Mouse (Mus musculus) CH12.LX (cell line): ENCODE measurements around the gene Klhl10. TPM values are rescaled to one million over a fixed set of nuclear protein-coding genes. Genes with fewer than 3 reads are reported as not detected.

Source experiments
- DNase-seq: peaks from one replicate; pipeline ENCODE4 v3.0.0-alpha.2; 2013; ENCODE audit errors: extremely low read depth
- H3K27ac ChIP-seq: 2 replicates; pipeline ENCODE4 v1.5.1; 2012; ENCODE audit warnings: low read depth, mild to moderate bottlenecking, control low read depth, moderate library complexity; ENCODE audit not compliant: insufficient read depth
- H3K27me3 ChIP-seq: replicated peaks from 2 replicates; pipeline ENCODE3; 2012; ENCODE audit warnings: inconsistent platforms
- H3K36me3 ChIP-seq, 2 experiments: replicated peaks in 1 of 2; 2 replicates each; pipeline versions ENCODE3 to v1.6.1; 2012; ENCODE audit warnings: inconsistent platforms in 1 of 2, low read length in 1 of 2, mild to moderate bottlenecking in 1 of 2, mixed read lengths in 1 of 2, moderate library complexity in 1 of 2; ENCODE audit not compliant: control insufficient read depth in 1 of 2, insufficient read depth in 1 of 2
- H3K4me1 ChIP-seq, 2 experiments: 2 replicates each; pipeline ENCODE4 v1.6.1; 2012; ENCODE audit warnings: inconsistent platforms in 1 of 2, moderate library complexity in 1 of 2; ENCODE audit not compliant: insufficient read depth in 2 of 2, control insufficient read depth in 1 of 2
- H3K4me2 ChIP-seq: 2 replicates; pipeline ENCODE4 v1.6.1; 2012; ENCODE audit warnings: low read depth, mild to moderate bottlenecking, control low read depth; ENCODE audit not compliant: poor library complexity, insufficient read depth, severe bottlenecking
- H3K4me3 ChIP-seq, 3 experiments: fragments of 150-350 bp in 1 of 3; sonication (generic) in 1 of 3; replicated peaks in 1 of 3; 2 replicates each; pipeline versions ENCODE3 to v1.5.1; 2011 to 2012; ENCODE audit warnings: low read depth in 2 of 3, low read length in 2 of 3, mild to moderate bottlenecking in 2 of 3, moderate library complexity in 2 of 3, control low read depth in 1 of 3, improper control_type of control experiment in 1 of 3, inconsistent platforms in 1 of 3, mixed read lengths in 1 of 3; ENCODE audit not compliant: poor library complexity in 1 of 3
- H3K79me2 ChIP-seq: replicated peaks from 2 replicates; pipeline ENCODE4 v1.6.1; 2012; ENCODE audit warnings: mild to moderate bottlenecking, moderate library complexity; ENCODE audit not compliant: control insufficient read depth, poor library complexity, insufficient read depth, severe bottlenecking; ENCODE audit errors: extremely low read depth
- H3K9ac ChIP-seq: 2 replicates; pipeline ENCODE4 v1.6.1; 2012; ENCODE audit warnings: low read depth, mild to moderate bottlenecking, control low read depth, moderate library complexity; ENCODE audit not compliant: insufficient read depth
- H3K9me3 ChIP-seq: replicated peaks from 2 replicates; pipeline ENCODE3; 2012; ENCODE audit warnings: low read length, inconsistent platforms, mixed read lengths
- BHLHE40 ChIP-seq: IDR thresholded peaks from 2 replicates; pipeline ENCODE4 v1.6.1; 2011; ENCODE audit warnings: mild to moderate bottlenecking, low read depth, low read length, improper control_type of control experiment
- CHD1 ChIP-seq: IDR thresholded peaks from 2 replicates; pipeline ENCODE4 v1.6.1; 2012; ENCODE audit warnings: low read depth, low read length, improper control_type of control experiment, inconsistent platforms
- CTCF ChIP-seq, 2 experiments: IDR thresholded peaks in 1 of 2; conservative IDR thresholded peaks in 1 of 2; 2 replicates each; pipeline ENCODE4 v1.5.1; 2011 to 2012; ENCODE audit warnings: low read depth in 2 of 2, low read length in 2 of 2, improper control_type of control experiment in 1 of 2, inconsistent platforms in 1 of 2, mild to moderate bottlenecking in 1 of 2, moderate library complexity in 1 of 2
- ELF1 ChIP-seq: IDR thresholded peaks from 2 replicates; pipeline ENCODE4 v1.6.1; 2014; ENCODE audit warnings: low read depth, mild to moderate bottlenecking, inconsistent platforms, low read length, improper control_type of control experiment
- ETS1 ChIP-seq: conservative IDR thresholded peaks from 2 replicates; pipeline ENCODE4 v1.6.1; 2012; ENCODE audit warnings: low read depth, mild to moderate bottlenecking, inconsistent platforms, low read length, improper control_type of control experiment, moderate library complexity
- GABPA ChIP-seq: IDR thresholded peaks from 2 replicates; pipeline ENCODE4 v1.6.1; 2012; ENCODE audit warnings: low read depth, low read length, improper control_type of control experiment, inconsistent platforms; ENCODE audit not compliant: insufficient replicate concordance
- HCFC1 ChIP-seq: IDR thresholded peaks from 2 replicates; pipeline ENCODE4 v1.6.1; 2012; ENCODE audit warnings: low read depth, mild to moderate bottlenecking, inconsistent platforms, low read length, improper control_type of control experiment
- MAFK ChIP-seq: IDR thresholded peaks from 2 replicates; pipeline ENCODE4 v1.6.1; 2011; ENCODE audit warnings: low read length, improper control_type of control experiment; ENCODE audit not compliant: insufficient replicate concordance
- MAX ChIP-seq: IDR thresholded peaks from 2 replicates; pipeline ENCODE4 v1.6.1; 2011; ENCODE audit warnings: low read length, improper control_type of control experiment
- MAZ ChIP-seq: IDR thresholded peaks from 2 replicates; pipeline ENCODE4 v1.6.1; 2012; ENCODE audit warnings: low read depth, mild to moderate bottlenecking, inconsistent platforms, low read length, improper control_type of control experiment, moderate library complexity
- MEF2A ChIP-seq: IDR thresholded peaks from 2 replicates; pipeline ENCODE4 v1.6.1; 2014; ENCODE audit warnings: low read depth, mild to moderate bottlenecking, inconsistent platforms, low read length, improper control_type of control experiment, borderline replicate concordance
- MXI1 ChIP-seq: IDR thresholded peaks from 2 replicates; pipeline ENCODE4 v1.6.1; 2011; ENCODE audit warnings: mild to moderate bottlenecking, low read depth, low read length, improper control_type of control experiment
- MYC ChIP-seq: IDR thresholded peaks from 2 replicates; pipeline ENCODE4 v1.6.1; 2011; ENCODE audit warnings: low read depth, mild to moderate bottlenecking, improper control_type of control experiment, low read length
- NELFE ChIP-seq: IDR thresholded peaks from 2 replicates; pipeline ENCODE4 v1.6.1; 2011; ENCODE audit warnings: low read depth, low read length, improper control_type of control experiment
- NRF1 ChIP-seq: IDR thresholded peaks from 2 replicates; pipeline ENCODE4 v1.6.1; 2014; ENCODE audit warnings: low read depth, mild to moderate bottlenecking, inconsistent platforms, low read length, improper control_type of control experiment, moderate library complexity
- POLR2A ChIP-seq: IDR thresholded peaks from 2 replicates; pipeline ENCODE4 v1.6.1; 2011; ENCODE audit warnings: low read depth, mild to moderate bottlenecking, improper control_type of control experiment, low read length
- POLR2AphosphoS2 ChIP-seq: IDR thresholded peaks from 2 replicates; pipeline ENCODE4 v1.6.1; 2011; ENCODE audit warnings: low read depth, low read length, improper control_type of control experiment
- RAD21 ChIP-seq: IDR thresholded peaks from 2 replicates; pipeline ENCODE4 v1.6.1; 2011; ENCODE audit warnings: low read depth, mild to moderate bottlenecking, low read length, improper control_type of control experiment, moderate library complexity
- SMC3 ChIP-seq: IDR thresholded peaks from 2 replicates; pipeline ENCODE4 v1.6.1; 2011; ENCODE audit warnings: low read depth, low read length, improper control_type of control experiment
- UBTF ChIP-seq: IDR thresholded peaks from 2 replicates; pipeline ENCODE4 v1.6.1; 2012; ENCODE audit warnings: low read depth, mild to moderate bottlenecking, inconsistent platforms, low read length, improper control_type of control experiment, moderate library complexity
- USF2 ChIP-seq: conservative IDR thresholded peaks from 2 replicates; pipeline ENCODE4 v1.6.1; 2011; ENCODE audit warnings: low read depth, low read length, improper control_type of control experiment
- ZC3H11A ChIP-seq: IDR thresholded peaks from 2 replicates; pipeline ENCODE4 v1.6.1; 2012; ENCODE audit warnings: low read depth, mild to moderate bottlenecking, inconsistent platforms, low read length, improper control_type of control experiment
- dilution Hi-C: fragments of 300-500 bp; cut with MboI; formaldehyde crosslinking; loops from 2 replicates; pipeline ENCODE4 v1.14.3; 2020; ENCODE audit warnings: low sequenced_read_pairs; ENCODE audit not compliant: extremely low pct_unique_long_range_greater_than_20kb, extremely low pct_ligation_motif_present
- in situ Hi-C: fragments of 300-500 bp; cut with MboI; formaldehyde crosslinking; loops from 3 replicates; pipeline ENCODE4 v1.14.3; 2019; ENCODE audit warnings: low sequenced_read_pairs, low pct_ligation_motif_present, low pct_unique_long_range_greater_than_20kb, mixed read lengths
- polyA plus RNA-seq: library from polyadenylated mRNA; unstranded; fragments of >175 nt; gene quantifications from 2 replicates; pipeline ENCODE4 v1.2.1, GENCODE M21; 2012; ENCODE audit warnings: low read depth; ENCODE audit not compliant: insufficient read length
- total RNA-seq, 2 experiments: library from RNA; depleted of rRNA; stranded (reverse); fragments of 300-350 nt in 1 of 2; fragments of >200 nt in 1 of 2; gene quantifications; 2 replicates each; pipeline ENCODE4 v1.2.3; 2012 to 2014

The Klhl10 gene
- total and polyA plus RNA-seq, 3 experiments = 0.30 to 1.1 (median 0.48) TPM

DNA sequence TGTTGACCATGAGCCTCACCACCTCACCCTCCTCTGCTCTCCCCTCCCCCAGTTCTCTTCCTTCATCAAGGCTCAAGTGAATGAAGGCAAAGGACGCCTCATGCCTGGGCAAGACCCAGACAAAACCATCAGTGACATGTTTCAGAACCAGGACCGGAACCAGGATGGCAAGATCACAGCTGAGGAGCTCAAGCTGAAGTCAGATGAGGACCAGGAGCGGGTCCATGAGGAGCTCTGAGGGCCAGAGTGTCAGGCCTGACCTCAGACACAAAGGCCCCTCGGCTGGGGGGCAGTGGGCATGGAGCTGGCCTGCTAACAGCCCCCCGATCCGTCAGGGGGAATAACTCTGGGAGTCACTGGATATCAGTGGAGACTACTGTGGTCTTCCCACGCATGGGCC lies 17.9 kb upstream of the Klhl10 start:
- peaks cover 4% of the 10 kb centered on the region for H3K27me3 ChIP-seq
- TF ChIP-seq BHLHE40 (no peak), MXI1 (no peak), NRF1 (no peak), ETS1 (no peak), MYC (no peak), UBTF (no peak), SMC3 (no peak), POLR2AphosphoS2 (no peak), MAX (no peak), MEF2A (no peak), ELF1 (no peak)
- in situ Hi-C loops (loop anchor here (5.0 kb wide), 1 partner anchor 283 kb away; no protein-coding TSS in a partner anchor), dilution Hi-C loops (no loop called here)
- H3K36me3 ChIP-seq = peaks cover 0 to 12% of the 10 kb centered on the region in 2 experiments
- H3K27ac ChIP-seq = no peak overlapping the region
- H3K9me3 ChIP-seq = no peaks in the 10 kb centered on the region
- no peaks in the 10 kb centered on the region for H3K79me2 ChIP-seq
- no peak overlapping the region for H3K9ac ChIP-seq
- H3K4me3 ChIP-seq = no peak overlapping the region
- no peak overlapping the region for H3K4me2 ChIP-seq
- no peak for DNase-seq
- peaks cover 2 to 10% of the 10 kb centered on the region in 2 experiments; a peak in 2 of 4 replicates for H3K4me1 ChIP-seq

DNA sequence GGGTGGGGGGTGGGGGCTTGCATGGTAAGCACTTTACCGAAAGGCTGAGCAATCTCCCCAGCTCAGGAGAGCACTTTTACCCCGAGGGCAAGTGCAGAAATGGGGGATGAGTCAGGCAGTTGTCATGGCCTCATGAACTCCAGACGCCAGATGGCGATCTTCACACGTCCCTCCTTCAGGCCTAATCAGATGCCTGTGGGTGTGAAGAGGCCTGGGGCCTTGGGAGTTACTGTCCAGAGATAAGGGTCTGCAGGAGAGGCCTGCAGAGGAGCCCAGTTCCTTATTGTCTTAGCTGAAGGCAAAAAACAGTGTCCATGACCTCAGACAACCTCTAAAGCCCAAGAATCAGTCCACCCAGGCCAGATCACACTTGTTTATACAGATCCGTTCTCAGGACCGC lies 15.9 kb upstream of the Klhl10 start:
- no peak overlapping the region for H3K4me2 ChIP-seq
- no peak overlapping the region for H3K9ac ChIP-seq
- no peaks in the 10 kb centered on the region for H3K9me3 ChIP-seq
- peaks cover 2% of the 10 kb centered on the region for H3K27me3 ChIP-seq
- in situ Hi-C loops = loop anchor here (5.0 kb wide), 1 partner anchor 46 kb away; the partner anchor contains the start of gene Klhl11
- peaks cover 2 to 10% of the 10 kb centered on the region in 2 experiments; a peak in 2 of 4 replicates for H3K4me1 ChIP-seq
- dilution Hi-C loops = no loop called here
- TF ChIP-seq POLR2A = no peak
- no peak for TF ChIP-seq CHD1
- no peak for TF ChIP-seq GABPA
- TF ChIP-seq MAFK = no peak
- TF ChIP-seq USF2 = no peak
- peak; percentile 2; the same call in 1 of the 2 replicates for TF ChIP-seq ZC3H11A
- TF ChIP-seq RAD21 = peak; percentile 88
- peak; percentile 40 to 89 for TF ChIP-seq CTCF (conservative IDR thresholded peaks at IDR 0.05 in 1 of 2, IDR thresholded peaks at IDR 0.05 in 1 of 2; ENCODE audit: low read depth in 2 of 2, low read length in 2 of 2)
- TF ChIP-seq ELF1 = no peak
- no peak for TF ChIP-seq HCFC1
- TF ChIP-seq NRF1 = no peak
- TF ChIP-seq NELFE = no peak
- TF ChIP-seq MAZ = no peak
- no peak for TF ChIP-seq MXI1
- TF ChIP-seq SMC3 = peak; percentile 79
- peak; percentile 77 for DNase-seq
- no peaks in the 10 kb centered on the region for H3K79me2 ChIP-seq
- H3K27ac ChIP-seq = no peak overlapping the region
- H3K4me3 ChIP-seq = no peak overlapping the region
- H3K36me3 ChIP-seq = peaks cover 12 to 31% of the 10 kb centered on the region in 2 experiments
